Mouse (Mus musculus): Measurements from ENCODE around the gene Auts2. TPM values are rescaled to one million over a fixed set of nuclear protein-coding genes. Genes with fewer than 3 reads are reported as not detected.

Auts2 gene
- total RNA-seq, 2 experiments from 2014 or later, result 20.4 TPM

DNA sequence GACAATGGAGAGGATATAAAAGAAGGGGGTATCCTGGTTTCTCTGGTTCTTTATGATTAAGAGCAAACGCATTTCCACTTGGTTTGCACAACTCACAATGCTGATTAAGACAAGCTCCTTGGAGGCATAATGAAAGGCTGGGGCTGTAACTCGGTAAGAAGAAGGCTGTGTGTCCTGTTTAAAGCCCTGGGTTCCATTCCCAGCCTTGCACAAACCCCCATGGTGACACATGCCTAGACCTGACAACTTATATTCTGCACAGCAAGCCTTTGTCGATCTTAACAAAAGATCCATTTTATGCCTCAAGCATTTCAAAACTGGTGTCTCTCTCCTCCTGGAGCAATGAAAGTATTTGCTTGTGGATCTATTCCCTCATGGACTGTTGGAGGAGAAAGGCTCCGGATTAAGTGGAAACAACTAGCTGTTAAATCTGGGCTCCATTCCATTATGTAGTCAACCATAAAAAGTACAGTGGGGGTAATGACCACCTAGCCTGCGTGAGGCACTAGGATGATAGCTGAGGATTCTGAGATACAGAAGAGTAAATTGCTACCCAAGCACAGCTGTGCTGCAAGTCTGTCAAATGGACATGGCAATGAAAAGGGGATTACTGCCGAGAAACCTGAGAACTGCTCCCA, 218.8 kb downstream of the Auts2 start:
- DNase-seq (ENCODE audit: low spot score), result no peak

DNA sequence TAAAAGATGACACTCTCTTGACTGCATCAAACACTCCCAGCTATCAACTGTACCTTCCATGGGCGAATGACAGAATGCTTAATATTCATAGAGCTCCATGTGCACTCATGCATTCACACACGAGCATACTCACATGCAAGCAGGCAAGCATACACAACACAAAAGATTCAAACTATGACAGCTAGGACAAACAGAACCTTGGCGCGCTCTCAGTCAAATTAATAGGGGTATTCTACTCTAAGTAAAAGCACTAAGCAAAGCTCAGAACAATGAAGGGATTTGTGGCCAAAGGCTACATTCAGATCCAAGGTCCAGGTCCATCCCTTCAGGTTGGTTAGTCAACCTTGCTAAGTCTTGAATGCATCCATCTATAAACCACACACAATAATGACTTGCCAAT, 219.5 kb downstream of the Auts2 start:
- no peak for DNase-seq (ENCODE audit: low spot score)

- no peak for DNase-seq (ENCODE audit: low spot score)
Measured at GRCm38 (mm10) chr5:132322971-132323370, 220.2 kb downstream of the Auts2 start.

GRCm38 (mm10) chr5:132318026-132318765, 224.9 kb downstream of the Auts2 start:
- DNase-seq (ENCODE audit: low spot score), result no peak

GRCm38 (mm10) chr5:132316897-132317296, 226.2 kb downstream of the Auts2 start:
- no peak for DNase-seq (ENCODE audit: low spot score)

- no peak for DNase-seq (ENCODE audit: low spot score)
Measured at GRCm38 (mm10) chr5:132314300-132314699, 228.8 kb downstream of the Auts2 start.

- DNase-seq (ENCODE audit: low spot score), result no peak
Measured at GRCm38 (mm10) chr5:132307000-132307399, 236.1 kb downstream of the Auts2 start.

DNA sequence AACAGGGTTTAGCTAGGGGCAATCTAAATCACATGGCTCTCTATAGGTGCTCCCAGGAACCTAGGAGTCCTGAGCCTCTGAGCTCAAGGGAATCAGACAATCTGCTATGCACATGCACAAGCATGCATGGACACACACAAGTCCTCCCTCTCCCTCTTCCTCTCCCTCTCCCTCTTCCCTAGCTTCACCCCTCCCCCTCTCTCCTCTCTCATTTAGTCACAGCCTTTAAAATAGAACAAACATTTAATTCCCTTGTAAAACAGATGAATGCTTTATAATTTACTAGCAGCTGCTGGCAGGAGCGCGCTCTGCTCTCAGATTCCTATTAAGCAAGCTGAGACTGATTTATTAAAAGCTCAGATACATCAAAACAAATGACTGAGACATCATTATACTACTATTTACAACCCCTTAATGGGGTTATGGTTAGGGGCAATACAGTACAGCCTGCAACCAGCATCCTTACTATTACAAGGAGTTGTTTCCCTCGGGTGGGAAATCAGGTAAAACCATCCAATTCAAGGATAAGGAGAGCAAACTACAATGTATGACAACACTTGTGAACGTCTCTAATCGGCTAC, 237.7 kb downstream of the Auts2 start:
- no peak for DNase-seq (ENCODE audit: low spot score)

GRCm38 (mm10) chr5:132302778-132303177, 240.4 kb downstream of the Auts2 start:
- DNase-seq (ENCODE audit: low spot score), result no peak

GRCm38 (mm10) chr5:132300794-132301193, 242.3 kb downstream of the Auts2 start:
- DNase-seq (ENCODE audit: low spot score), result no peak

DNA sequence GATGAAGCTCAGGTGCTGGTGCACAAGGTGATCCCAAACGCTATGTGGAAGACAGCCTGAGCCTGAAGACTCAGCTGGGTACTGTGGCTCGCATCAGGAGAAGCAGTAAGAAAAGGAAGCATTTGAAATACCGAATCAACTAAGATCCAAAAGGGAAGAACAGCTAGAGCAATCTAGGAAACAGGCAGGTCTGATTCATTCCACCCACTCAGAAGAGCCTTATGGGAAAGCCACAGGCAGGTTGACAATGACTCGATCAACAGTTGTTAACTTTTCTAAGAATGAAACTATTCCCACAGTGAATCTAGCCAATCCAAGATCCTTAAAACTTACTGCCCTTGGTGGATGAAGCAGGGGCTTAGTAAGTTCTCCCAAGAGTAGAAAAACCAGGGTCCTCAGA, 243.4 kb downstream of the Auts2 start:
- DNase-seq (ENCODE audit: low spot score), result no peak

DNA sequence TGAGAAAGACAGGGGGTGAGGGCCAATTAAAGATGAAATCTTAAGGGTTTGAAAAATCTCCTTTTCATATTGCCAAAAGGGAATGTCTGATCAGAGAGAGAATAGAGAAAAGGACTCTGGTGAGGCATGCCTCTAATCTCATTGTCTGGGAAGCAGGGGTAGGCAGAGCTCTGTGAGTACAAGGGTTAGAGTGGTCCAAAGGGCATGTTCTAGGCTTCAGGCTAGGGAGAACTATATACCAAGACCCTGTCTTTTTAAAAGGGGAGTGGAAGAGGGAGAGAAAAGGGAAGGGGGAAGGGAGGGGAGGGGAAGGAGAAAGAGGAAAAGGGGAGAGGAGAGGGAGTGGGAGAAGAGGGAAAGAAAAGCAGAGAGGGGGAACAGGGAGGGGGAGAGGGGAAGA, 244.1 kb downstream of the Auts2 start:
- no peak for DNase-seq (ENCODE audit: low spot score)

GRCm38 (mm10) chr5:132297309-132297708, 245.8 kb downstream of the Auts2 start:
- no peak for DNase-seq (ENCODE audit: low spot score)

DNA sequence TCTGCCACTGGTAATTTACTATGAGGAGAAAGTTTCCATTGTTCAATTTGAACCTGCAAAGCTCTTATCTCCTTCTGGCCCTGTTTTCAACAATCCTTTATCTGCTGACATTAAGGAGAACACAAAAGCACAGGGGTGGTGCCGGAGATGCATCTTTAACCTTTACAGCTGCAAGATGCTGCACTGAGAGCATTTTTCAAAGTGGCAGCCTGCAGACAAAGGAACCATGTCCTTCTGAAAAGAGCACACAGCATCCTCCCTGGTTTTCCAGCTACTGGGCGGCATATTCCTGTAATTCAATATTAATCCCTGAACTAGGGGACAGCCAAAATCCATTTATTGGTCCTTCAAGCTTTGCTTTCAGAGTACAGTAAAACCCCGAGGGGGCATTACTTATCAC, 248.7 kb downstream of the Auts2 start:
- no peak for DNase-seq (ENCODE audit: low spot score)

GRCm38 (mm10) chr5:132292932-132293331, 250.2 kb downstream of the Auts2 start:
- DNase-seq (ENCODE audit: low spot score), result no peak

GRCm38 (mm10) chr5:132290606-132291535, 252.3 kb downstream of the Auts2 start:
- DNase-seq (ENCODE audit: low spot score), result no peak

DNA sequence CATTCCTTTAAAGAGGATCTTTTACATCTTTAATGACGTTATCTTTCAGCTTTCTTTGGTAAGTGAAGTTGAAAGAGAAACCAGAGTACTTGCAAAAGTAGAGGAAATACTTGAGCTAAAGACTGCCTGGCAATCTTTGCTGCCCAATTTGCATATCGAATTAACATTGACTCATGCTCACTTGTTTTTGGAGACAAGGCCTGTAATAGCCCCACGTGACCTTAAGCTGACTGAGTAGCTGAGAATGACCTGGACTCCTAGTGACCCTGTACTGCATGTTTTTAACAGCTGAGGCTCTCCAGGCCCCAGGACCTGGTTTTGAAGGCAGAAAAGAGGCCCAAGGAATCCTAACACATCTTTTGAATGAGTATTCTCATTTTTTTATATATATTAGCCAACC, 259.4 kb downstream of the Auts2 start:
- no peak for DNase-seq (ENCODE audit: low spot score)

DNA sequence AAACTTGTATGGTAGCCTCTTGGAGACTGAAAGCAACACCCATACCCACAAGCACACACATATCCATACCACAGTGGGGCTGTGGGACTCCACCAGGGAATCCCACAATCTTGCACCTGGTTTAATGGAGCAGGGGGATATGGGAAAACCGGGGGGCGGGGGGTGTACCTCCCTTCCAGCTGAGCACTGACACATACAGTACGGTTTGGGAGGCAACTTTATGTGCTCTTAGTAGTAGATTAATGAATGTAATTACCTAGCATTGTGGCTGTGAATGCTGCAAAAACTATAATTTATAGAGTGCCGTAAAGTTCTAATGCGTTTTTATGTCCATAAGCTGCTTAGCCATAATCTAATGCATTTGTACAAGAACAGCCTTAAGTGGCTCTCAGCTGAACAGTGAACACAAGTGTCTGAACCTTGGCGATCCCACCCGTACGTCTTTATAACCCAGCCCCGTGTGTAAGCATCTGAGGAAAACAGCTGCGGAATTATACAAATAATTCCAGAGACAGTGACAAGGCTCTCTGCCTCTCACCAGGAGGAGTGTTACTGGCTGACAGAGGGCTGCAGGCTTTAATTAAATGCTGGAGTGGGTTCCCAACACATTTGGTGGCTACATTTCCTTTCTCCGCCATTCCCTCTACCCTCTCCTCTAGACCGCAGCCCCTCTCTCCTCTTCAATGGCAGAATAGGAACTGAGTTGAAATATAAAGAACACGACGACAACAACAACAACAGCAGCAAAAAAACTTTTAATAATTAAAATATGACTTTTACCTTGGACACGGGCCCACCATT, 268.8 kb downstream of the Auts2 start:
- DNase-seq (ENCODE audit: low spot score), result no peak

DNA sequence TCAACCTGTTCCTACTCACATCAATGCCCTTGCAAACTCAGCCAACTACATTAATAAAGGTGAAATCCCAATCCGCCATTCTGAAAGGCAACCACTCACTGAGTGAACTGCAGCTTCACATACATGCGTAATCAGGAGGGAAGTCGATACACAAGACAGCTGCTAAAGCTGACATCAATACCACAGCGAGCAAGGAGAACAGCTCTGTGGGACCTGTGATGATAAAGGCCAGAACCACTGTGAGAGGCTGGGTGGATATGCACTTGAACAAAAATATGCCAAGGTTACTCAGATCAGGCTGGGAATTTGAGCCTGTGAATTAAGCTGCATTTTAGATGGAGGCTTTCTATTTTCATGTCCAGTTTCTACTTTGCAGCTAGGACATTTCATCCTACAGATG, 271.0 kb downstream of the Auts2 start:
- no peak for DNase-seq (ENCODE audit: low spot score)

GRCm38 (mm10) chr5:132270896-132271295, 272.2 kb downstream of the Auts2 start:
- DNase-seq (ENCODE audit: low spot score), result no peak

GRCm38 (mm10) chr5:132270074-132270473, 273.1 kb downstream of the Auts2 start:
- no peak for DNase-seq (ENCODE audit: low spot score)
